8 mouse cellular contexts compared by ENCODE assay signal in genomic region chr16:91546836-91547741, GRCm38 (mm10). TPM values are rescaled to one million over a fixed set of nuclear protein-coding genes. Genes with fewer than 3 reads are reported as not detected.
DNase-seq lines count a peak whose midpoint lies in the region; ATAC-seq and TF ChIP-seq lines count a peak whose summit lies in the region.

Ifngr2 (plus strand) TSS chr16:91547072.

- peak; percentile 91 for ATAC-seq in hindbrain, embryonic 12.5 days (ENCODE audit: low FRiP score)

- no peaks in the 10 kb centered on the region for H3K9me3 ChIP-seq in hindbrain, embryonic 12.5 days (replicated peaks)

- under 1% methylated on average over 63 of the region's 74 CpGs for WGBS in hindbrain, embryonic 12.5 days

- intact Hi-C loops in left cerebral cortex, adult 2 months (cut with DNase I) = no loop called here

- H3K4me3 ChIP-seq in hindbrain, embryonic 12.5 days = peak within 1 kb of the TSS; percentile 97
- H3K4me3 ChIP-seq in left cerebral cortex, adult 2 months = peak within 1 kb of the TSS; percentile 96

- no peaks in the 10 kb centered on the region for H3K27me3 ChIP-seq in hindbrain, embryonic 12.5 days

- peak within 1 kb of the TSS; percentile 98 for H3K9ac ChIP-seq in hindbrain, embryonic 12.5 days

- TF ChIP-seq CTCF in left cerebral cortex, adult 2 months (IDR thresholded peaks at IDR 0.05) = no peak

- H3K36me3 ChIP-seq in hindbrain, embryonic 12.5 days = no peaks in the 10 kb centered on the region

- peak within 1 kb of the TSS; percentile 88 for H3K4me2 ChIP-seq in hindbrain, embryonic 12.5 days (replicated peaks)

- peak within 1 kb of the TSS; percentile 67; the same call in 1 of the 2 replicates for H3K27ac ChIP-seq in hindbrain, embryonic 12.5 days
- H3K27ac ChIP-seq in left cerebral cortex, adult 2 months = peak within 1 kb of the TSS; percentile 94

- H3K4me1 ChIP-seq in hindbrain, embryonic 12.5 days = peaks cover 24% of the 10 kb centered on the region

- DNase-seq in MN1 (ENCODE audit: low spot score) = peak; percentile 52
- DNase-seq in cerebellum, adult 18-20 months = peak; percentile 52 to 77
- DNase-seq in frontal cortex, adult 2 months (ENCODE audit: extremely low spot score in 1 of 2, low spot score in 1 of 2) = peak in 1 of 2 experiments; percentile 24
- DNase-seq in left cerebral cortex, adult 2 months (ENCODE audit: extremely low spot score in 1 of 2, low spot score in 2 of 2) = peak; percentile 53 to 54
- DNase-seq in lung, postnatal 4 days = peak; percentile 80 to 85
- DNase-seq in retina, postnatal 7 days (ENCODE audit: low read depth, low spot score) = peak; percentile 17
- peak; percentile 64 for DNase-seq in urinary bladder, postnatal 25 days (ENCODE audit: low spot score)

RNA-seq across cellular contexts. Expression of gene Ifngr2, which starts in this region (rescaled TPM):
- 18.0 and 27.4 TPM in 2 replicates for polyA plus RNA-seq in frontal cortex, adult 2 months (2012; rRNA removed)
- polyA plus RNA-seq in hindbrain, embryonic 12.5 days (2016; fragmentation: Nextera tagmentation; extraction: Ambion mirVana) = 47.1 and 48.6 TPM in 2 replicates
- total RNA-seq in left cerebral cortex, adult 2 months (2021) = 10 to 100 TPM; 30.0 to 32.7 TPM
